Mouse (Mus musculus): ENCODE data around the gene Gm32742. TPM values are rescaled to one million over a fixed set of nuclear protein-coding genes. Genes with fewer than 3 reads are reported as not detected.

Gm32742 gene
- total RNA-seq, 1 experiment from 2014 or later: not detected

GRCm38 (mm10) chr9:51093697-51094096 is 71.6 kb downstream of the Gm32742 start:
- ATAC-seq (ENCODE audit: extremely low read depth, insufficient number of reproducible peaks, low FRiP score, poor library complexity, severe bottlenecking): no peak

GRCm38 (mm10) chr9:51081614-51082013 is 83.7 kb downstream of the Gm32742 start:
- ATAC-seq (ENCODE audit: extremely low read depth, insufficient number of reproducible peaks, low FRiP score, poor library complexity, severe bottlenecking): no peak

Other genes starting within 250 kb of the Gm32742 start
- 31.4 and 33.9 TPM in 2 replicates for gene Sik2, start 156.4 kb downstream of the Gm32742 start, total RNA-seq (2017)
- gene Btg4, start 104.6 kb downstream of the Gm32742 start, total RNA-seq (2017): not detected in 2 replicates
- gene Layn, start 88.4 kb downstream of the Gm32742 start, total RNA-seq (2017): 0.86 and 1.4 TPM in 2 replicates
- gene 4833427G06Rik, start 63.4 kb downstream of the Gm32742 start, total RNA-seq (2017): not detected in 2 replicates
- gene Pou2af1, start 48.2 kb upstream of the Gm32742 start, total RNA-seq (2017): 296 and 308 TPM in 2 replicates
- not detected in 2 replicates for gene Colca2, start 113.1 kb upstream of the Gm32742 start, total RNA-seq (2017)
- not detected in 2 replicates for gene 1810046K07Rik, start 163.4 kb upstream of the Gm32742 start, total RNA-seq (2017)

All from neutrophil, adult 5-6 weeks (primary cell).